Mouse (Mus musculus) left cerebral cortex, adult 2 months (tissue): ENCODE measurements around the gene Hes5. TPM values are rescaled to one million over a fixed set of nuclear protein-coding genes. Genes with fewer than 3 reads are reported as not detected.

Experiments
- DNase-seq, 2 experiments: peaks; one replicate each; pipeline ENCODE4 v3.0.0; 2021 to 2022; ENCODE audit warnings: low spot score in 2 of 2, mixed read lengths in 1 of 2; ENCODE audit errors: extremely low spot score in 1 of 2
- H3K27ac ChIP-seq: fragments of 200-600 bp; 2 replicates; pipeline ENCODE4 v1.8.1; 2022
- H3K4me3 ChIP-seq: fragments of 200-600 bp; 2 replicates; pipeline ENCODE4 v1.8.1; 2022
- CTCF ChIP-seq: fragments of 200-600 bp; IDR thresholded peaks from 2 replicates; pipeline ENCODE4 v1.8.1; 2022; ENCODE audit warnings: antibody characterized with exemption, mild to moderate bottlenecking, moderate library complexity
- intact Hi-C: fragments of 180-260 bp; cut with DNase I; formaldehyde crosslinking; loops from one replicate; pipeline ENCODE4 v1.15.1; 2025
- long read RNA-seq, 2 experiments: library from polyadenylated mRNA; stranded (forward); transcript quantifications; one replicate each; pipeline ENCODE4 v2.0.0; 2021; ENCODE audit warnings: borderline mapping rate in 2 of 2
- total RNA-seq, 2 experiments: library from RNA; stranded (reverse); gene quantifications; 2 replicates each; pipeline ENCODE4 v1.2.3; 2021

Hes5 gene
- 10 to 100 TPM; 22.3 to 25.3 TPM for total RNA-seq
- long read RNA-seq, experiment 1, transcript Hes5-201 (3 exons, 1,273 nt), result major isoform, 15 of 18 reads
- long read RNA-seq, experiment 1, partial matches to known transcripts, result 0 of 18 reads
- long read RNA-seq, experiment 1, other reads (novel, unspliced or antisense), result 3 of 18 reads
- long read RNA-seq, experiment 2, partial matches to known transcripts, result 1 of 3 reads
- long read RNA-seq, experiment 2, other reads (novel, unspliced or antisense), result 1 of 3 reads

DNA sequence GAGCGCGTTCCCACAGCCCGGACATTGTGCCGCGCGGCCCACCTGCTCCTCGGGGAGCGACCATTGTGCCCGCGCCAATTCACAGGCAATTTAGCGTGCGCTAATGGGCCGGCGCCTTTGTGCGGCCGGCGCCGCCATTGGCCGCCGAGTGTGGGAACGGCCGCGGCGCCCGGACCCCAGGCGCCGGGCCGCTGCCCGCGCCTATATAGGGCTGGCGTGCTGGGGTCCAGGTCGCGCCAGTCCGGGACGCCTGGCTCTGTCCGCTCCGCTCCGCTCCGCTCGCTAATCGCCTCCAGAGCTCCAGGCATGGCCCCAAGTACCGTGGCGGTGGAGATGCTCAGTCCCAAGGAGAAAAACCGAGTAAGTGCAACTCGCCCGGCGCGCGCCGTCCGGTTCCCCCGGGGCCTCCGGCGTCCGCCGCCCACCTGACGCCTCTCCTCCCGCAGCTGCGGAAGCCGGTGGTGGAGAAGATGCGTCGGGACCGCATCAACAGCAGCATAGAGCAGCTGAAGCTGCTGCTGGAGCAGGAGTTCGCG, at the start of gene Hes5:
TSS of gene Hes5 (plus strand) at position 234 of the 536 bp plus-strand sequence.
- H3K27ac ChIP-seq, result peak within 1 kb of the TSS; percentile 98
- intact Hi-C loops, result loop anchor here (5.0 to 10.0 kb wide), 2 partner anchors 83 to 806 kb away; no protein-coding TSS in a partner anchor
- no peak for TF ChIP-seq CTCF
- DNase-seq, result peak; percentile 68 to 70
- H3K4me3 ChIP-seq, result peak within 1 kb of the TSS; percentile 86

DNA sequence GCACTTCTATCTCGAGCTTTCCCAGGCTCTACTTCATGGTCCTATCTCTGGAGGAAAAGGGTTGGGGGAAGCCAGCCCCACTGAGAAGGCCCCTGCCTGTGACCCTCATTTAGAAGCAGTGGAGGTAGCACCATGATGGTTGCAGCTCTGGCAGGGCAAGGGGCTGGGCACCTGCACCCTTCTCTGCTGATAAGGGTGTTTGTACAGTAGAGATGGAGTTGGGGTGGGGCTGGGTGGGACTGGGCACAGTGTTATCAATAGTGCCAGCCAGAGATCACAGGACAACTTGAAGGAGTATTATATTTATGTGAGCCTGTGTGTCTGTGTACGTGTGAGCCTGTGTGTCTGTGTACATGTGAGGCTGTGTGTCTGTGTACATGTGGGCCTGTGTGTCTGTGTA, 49.1 kb upstream of the Hes5 start:
- TF ChIP-seq CTCF, result no peak
- no peak overlapping the region for H3K27ac ChIP-seq
- DNase-seq, result no peak
- intact Hi-C loops, result no loop called here
- no peak overlapping the region for H3K4me3 ChIP-seq

DNA sequence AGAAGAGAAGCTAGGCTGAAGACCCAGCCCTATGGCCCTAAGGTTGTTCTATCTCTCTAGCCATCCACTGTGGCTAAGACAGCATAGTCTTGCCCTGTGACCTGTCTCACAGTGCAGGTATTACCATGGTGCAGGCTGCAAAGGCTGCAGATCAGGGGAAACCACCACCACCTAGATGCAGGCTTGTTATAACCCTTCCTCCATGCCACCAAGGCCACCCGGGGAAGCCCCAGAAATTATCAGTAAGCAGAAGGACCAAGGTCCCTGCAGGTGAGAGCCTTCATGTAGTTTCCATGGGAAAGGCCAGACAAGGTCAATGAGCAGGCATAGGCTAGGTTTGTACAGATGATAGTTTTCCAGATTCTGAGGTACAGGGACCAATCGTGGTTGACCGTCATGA, 46.9 kb upstream of the Hes5 start:
- TF ChIP-seq CTCF, result no peak

DNA sequence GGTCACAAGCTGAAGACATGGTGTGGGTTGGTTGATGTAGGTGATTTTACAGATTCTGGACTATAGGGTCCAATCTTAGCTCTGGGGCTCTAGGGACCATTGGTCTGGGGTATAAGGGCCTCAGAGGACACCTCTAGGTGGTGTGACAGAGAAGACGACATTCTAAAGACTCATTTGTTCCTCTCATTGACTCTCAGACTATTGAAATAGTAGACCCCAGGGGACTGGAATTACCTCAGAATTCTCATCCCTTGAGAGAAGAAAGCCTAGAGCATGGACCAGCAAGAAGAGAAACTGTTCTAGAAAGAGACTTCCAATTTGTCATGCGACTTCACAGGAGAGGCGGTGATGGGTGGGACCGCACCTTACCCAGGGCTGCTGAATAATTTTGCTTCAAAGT, 46.5 kb upstream of the Hes5 start:
- no peak for TF ChIP-seq CTCF
- no peak for DNase-seq
- no peak overlapping the region for H3K4me3 ChIP-seq
- intact Hi-C loops, result no loop called here
- no peak overlapping the region for H3K27ac ChIP-seq

More for the DNA sequence above, 46.9 kb upstream of the Hes5 start:
- H3K4me3 ChIP-seq, result no peak overlapping the region
- DNase-seq, result no peak
- intact Hi-C loops, result no loop called here
- no peak overlapping the region for H3K27ac ChIP-seq

DNA sequence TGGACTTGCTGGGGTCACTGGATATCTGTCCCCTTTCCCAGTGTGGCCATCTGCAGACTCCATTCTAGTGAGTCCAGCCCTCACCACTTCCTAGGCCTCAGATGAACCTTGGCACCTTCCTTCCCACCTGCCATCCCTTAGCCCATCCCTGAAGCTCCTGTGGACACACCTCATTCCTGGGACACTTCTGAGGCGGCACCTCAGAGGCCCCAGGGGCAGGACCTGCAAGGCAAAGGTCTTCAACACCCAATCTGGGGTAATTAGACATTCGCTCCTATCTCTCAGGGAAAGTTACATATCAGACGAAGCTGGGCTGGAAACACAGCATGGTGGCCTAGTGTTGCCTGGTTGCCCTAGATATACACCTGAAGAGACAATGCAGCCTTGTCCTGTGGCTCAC, 46.0 kb upstream of the Hes5 start:
- intact Hi-C loops, result no loop called here
- no peak for TF ChIP-seq CTCF
- no peak overlapping the region for H3K27ac ChIP-seq
- no peak for DNase-seq
- H3K4me3 ChIP-seq, result no peak overlapping the region

DNA sequence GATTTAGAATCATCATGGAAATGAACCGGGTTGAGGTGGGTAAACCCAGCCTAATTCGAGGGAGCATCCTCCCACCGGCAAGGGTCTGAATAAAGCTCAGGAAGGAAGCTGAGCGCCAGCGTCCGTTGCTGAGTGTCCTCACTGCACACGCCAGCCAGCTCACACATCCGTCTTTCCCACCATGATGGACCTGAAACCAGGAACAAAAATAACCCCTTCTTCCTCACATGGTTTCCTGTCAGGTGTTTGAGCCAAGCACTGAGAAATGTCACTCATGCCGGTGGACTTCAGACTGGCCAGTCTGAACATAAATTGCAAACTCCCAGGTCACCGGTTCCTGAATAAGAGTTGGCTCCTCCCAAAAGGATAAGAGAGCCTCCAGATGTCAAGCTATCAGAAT, 45.4 kb upstream of the Hes5 start:
- no peak for DNase-seq
- H3K27ac ChIP-seq, result no peak overlapping the region
- intact Hi-C loops, result no loop called here
- H3K4me3 ChIP-seq, result no peak overlapping the region
- no peak for TF ChIP-seq CTCF

DNA sequence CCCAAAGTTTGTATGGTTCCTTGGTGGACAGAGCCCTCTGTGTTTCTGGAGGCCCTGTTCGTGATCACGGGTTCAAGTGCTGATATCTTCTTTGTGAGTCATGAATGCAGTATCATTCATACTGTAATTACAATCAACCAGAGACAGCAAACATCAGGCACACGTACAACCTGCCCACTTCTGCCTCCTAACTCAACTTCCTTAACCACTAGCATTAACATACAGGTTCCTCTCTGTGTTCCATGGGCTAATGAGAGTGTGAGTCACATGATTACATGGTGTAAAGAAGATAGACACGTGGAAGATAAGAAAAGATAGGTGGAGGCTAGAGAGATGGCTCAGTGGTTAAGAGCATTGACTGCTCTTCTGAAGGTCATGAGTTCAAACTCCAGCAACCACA, 44.1 kb upstream of the Hes5 start:
- no peak overlapping the region for H3K27ac ChIP-seq
- H3K4me3 ChIP-seq, result no peak overlapping the region
- no peak for TF ChIP-seq CTCF
- intact Hi-C loops, result no loop called here
- DNase-seq, result no peak

DNA sequence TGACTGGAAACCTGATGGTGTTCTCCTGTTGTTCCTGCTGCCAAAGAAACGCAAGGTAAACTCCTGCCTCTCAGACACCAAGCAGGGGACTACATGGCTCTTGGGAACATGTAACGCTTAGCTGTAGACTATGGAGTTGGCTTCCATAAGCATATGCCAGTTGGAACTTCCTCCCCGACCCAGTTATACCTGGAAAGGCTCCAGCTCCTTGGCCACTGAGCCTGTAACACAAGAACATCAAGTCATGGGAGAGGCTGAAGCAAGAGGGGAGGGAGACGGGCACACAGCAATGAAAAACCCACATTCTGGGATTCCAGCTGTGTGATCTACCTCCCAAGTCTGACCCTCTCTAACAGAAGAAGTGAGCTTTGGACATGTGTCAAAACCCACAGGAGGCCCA, 38.4 kb upstream of the Hes5 start:
- DNase-seq, result no peak
- intact Hi-C loops, result no loop called here
- Histone ChIP-seq H3K27ac (no peak overlapping the region), H3K4me3 (no peak overlapping the region)
- no peak for TF ChIP-seq CTCF

DNA sequence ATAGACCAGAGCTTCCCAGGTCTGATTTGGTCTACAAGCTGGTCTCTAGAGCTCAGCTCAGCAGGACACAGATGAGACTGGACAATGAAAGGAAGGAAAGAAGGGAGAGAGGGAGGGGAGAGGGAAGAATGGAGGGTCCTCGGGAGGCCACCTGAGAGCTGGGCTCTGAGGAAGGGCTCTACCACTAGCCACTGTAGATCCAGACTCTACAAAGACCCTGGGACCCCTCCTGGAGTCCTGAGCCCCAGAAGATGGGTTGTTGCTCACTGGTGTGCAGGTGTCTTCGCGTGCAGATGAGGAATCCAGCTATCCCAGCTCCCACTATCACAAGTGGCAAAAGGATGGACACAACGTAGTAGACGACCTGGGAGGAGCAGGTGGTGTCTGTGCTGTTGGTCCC, 37.8 kb upstream of the Hes5 start:
- no peak overlapping the region for H3K4me3 ChIP-seq
- no peak for TF ChIP-seq CTCF
- intact Hi-C loops, result no loop called here

DNA sequence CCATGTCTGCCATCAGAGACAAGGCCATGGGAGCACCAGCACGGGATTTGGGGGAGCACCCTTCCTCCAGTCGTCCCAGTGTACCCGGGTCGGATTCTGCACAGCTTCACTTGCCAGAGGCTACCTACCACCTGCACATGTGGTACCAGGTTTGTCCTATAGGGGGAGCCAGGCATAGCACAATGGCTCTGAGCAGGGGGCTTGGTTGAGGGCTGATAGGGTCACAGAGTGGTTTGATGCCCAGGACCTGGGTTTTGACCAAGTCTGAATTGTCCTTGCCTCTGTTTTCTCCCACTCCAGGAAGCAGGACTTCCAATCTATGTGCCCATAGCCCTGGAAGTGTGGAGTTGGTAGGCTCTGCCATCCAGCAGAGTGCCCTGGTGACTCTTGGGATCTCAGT, 35.3 kb upstream of the Hes5 start:
- Histone ChIP-seq H3K27ac (no peak overlapping the region), H3K4me3 (no peak overlapping the region)
- intact Hi-C loops, result no loop called here
- peak; percentile 53 for TF ChIP-seq CTCF
- no peak for DNase-seq

More for the DNA sequence above, 37.8 kb upstream of the Hes5 start:
- DNase-seq, result no peak
- no peak overlapping the region for H3K27ac ChIP-seq

DNA sequence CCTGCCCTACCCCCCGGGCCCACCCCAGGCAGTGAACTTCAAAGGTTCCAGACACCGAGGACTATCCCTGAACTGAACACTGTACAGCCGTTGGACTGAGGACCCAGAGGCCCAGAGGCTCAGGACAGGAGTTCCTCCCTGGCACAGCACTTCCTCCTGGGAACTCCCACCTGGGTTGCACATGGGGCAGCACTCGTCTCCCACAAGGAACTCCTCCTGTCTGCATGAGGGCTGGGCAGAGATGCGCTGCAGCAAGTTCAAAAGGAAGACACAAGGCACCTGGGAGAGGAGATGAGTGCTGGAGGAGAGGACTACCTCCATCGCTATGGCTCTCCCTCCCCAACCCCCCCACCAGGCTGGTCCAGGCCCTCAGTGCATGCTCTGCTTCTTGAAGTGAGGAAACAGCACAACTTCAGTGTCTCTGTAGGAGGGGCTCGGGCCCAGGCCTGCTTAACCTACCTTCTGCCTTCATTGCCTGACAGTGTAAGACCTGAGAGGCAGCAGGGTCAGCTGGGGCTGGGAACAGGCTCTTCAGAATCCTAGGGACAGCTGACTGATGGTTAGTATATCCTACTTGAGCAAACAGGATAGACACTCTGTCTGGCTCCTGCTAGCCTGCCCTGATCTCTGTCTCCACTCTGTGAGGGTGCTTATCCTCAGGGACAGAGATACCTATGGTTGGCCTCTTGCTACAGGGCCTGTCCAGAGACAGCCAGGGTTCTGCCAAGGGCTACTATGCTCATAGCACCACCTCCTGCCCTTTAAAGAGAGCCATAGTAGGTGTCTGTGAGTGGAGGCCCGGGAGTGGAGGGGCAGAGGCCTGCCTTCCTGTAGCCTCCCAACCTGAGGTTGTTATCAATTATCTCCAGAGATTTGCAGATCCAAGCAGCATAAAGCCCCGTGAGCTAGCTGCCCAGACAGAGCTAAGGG, 33.5 kb upstream of the Hes5 start:
- TF ChIP-seq CTCF, result no peak
- peak overlapping the region; percentile 59; the same call in 1 of the 2 replicates for H3K27ac ChIP-seq

DNA sequence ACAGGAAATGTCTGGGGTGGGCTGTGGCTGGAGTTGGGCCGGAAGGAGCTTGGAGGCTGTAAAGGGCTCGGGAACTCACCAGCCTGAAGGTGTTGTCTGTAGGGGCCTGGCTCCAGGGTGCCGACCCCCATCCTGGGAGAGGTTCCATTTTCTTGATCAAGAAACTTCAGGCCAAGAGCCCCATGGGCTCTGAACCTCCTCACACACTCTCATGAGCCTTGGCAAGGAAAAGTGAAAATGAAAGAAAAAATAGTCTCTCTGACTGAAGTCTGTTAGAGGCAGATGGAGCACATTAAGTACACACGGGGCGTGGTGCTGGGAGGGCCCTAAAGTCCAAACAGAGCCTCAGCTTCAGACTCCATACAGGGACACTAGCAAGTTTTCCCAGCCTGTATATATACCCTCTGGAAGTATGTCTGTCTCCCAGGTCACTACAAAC, 32.8 kb upstream of the Hes5 start:
- intact Hi-C loops, result no loop called here
- no peak for TF ChIP-seq CTCF
- Histone ChIP-seq H3K27ac (peak overlapping the region; percentile 59), H3K4me3 (0 out of 2 replicates have a peak overlapping the region, but pooled peaks have one; percentile 11)
- DNase-seq, result no peak

More for the DNA sequence above, 33.5 kb upstream of the Hes5 start:
- H3K4me3 ChIP-seq, result 0 out of 2 replicates have a peak overlapping the region, but pooled peaks have one; percentile 11
- intact Hi-C loops, result no loop called here
- DNase-seq, result no peak
